Mouse (Mus musculus): ENCODE results near the gene Prss44. TPM values are rescaled to one million over a fixed set of nuclear protein-coding genes. Genes with fewer than 3 reads are reported as not detected.

Prss44 gene
- total RNA-seq, 1 experiment from 2014 or later = not detected

GRCm38 (mm10) chr9:110825426-110825825 lies 11.6 kb downstream of the Prss44 start:
- no peak for ATAC-seq (ENCODE audit: extremely low read depth, insufficient number of reproducible peaks, low FRiP score, poor library complexity, severe bottlenecking)

- 0 out of 2 replicates have a peak, but pooled peaks have one; percentile 6 for ATAC-seq (ENCODE audit: extremely low read depth, insufficient number of reproducible peaks, low FRiP score, poor library complexity, severe bottlenecking)
These were observed 12.0 kb downstream of the Prss44 start for GRCm38 (mm10) chr9:110825832-110826231.

GRCm38 (mm10) chr9:110826390-110826789 lies 12.6 kb downstream of the Prss44 start, which contains the start of gene Prss43:
Prss43 (plus strand) TSS chr9:110826690.
- ATAC-seq (ENCODE audit: extremely low read depth, insufficient number of reproducible peaks, low FRiP score, poor library complexity, severe bottlenecking) = no peak

- no peak for ATAC-seq (ENCODE audit: extremely low read depth, insufficient number of reproducible peaks, low FRiP score, poor library complexity, severe bottlenecking)
These were observed 19.2 kb downstream of the Prss44 start for GRCm38 (mm10) chr9:110833021-110833420.

GRCm38 (mm10) chr9:110834411-110834810 lies 20.6 kb downstream of the Prss44 start, which contains the start of gene Prss45:
Prss45 (plus strand) TSS chr9:110834588.
- ATAC-seq (ENCODE audit: extremely low read depth, insufficient number of reproducible peaks, low FRiP score, poor library complexity, severe bottlenecking) = no peak

GRCm38 (mm10) chr9:110834961-110835360 lies 21.2 kb downstream of the Prss44 start:
- no peak for ATAC-seq (ENCODE audit: extremely low read depth, insufficient number of reproducible peaks, low FRiP score, poor library complexity, severe bottlenecking)

DNA sequence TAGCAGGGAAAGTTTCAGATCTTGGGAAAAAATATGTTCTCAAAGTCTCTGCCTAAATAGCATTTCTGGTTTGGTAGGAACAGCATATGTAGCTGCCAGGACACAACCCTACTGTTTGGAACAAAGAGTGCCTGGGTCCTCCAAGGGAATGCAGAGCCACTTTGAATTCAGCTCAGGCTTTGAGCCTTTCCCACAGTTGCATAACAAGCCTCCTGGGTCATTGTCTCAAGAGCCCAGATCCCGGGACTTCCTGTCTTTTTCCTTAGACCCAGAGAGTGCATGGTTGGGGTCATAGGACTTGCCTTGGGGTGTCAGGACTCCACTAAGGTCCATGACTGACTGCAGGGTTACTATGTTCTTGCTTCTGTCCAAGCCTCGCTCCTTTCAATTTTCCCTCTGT lies 22.3 kb downstream of the Prss44 start:
- no peak for ATAC-seq (ENCODE audit: extremely low read depth, insufficient number of reproducible peaks, low FRiP score, poor library complexity, severe bottlenecking)

DNA sequence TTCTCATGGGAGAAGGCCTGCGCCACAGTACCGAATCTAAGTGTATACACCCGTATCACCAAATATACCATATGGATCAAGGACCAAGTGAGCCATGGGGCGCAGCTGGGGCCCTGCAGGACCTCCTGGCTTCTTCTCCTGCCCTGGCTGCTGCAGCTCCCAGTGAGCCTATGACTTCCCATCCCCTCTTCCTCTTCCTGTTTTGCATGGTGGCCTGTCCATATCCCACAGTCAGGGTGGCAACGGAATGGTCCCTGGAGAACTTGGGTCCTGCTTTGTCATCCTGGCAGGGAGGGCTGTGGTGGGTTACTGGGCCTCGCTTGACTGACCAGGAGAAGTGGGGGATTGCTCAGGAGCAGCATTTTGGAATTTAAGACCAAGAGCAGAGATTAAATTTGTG lies 27.1 kb downstream of the Prss44 start:
- ATAC-seq (ENCODE audit: extremely low read depth, insufficient number of reproducible peaks, low FRiP score, poor library complexity, severe bottlenecking) = no peak

DNA sequence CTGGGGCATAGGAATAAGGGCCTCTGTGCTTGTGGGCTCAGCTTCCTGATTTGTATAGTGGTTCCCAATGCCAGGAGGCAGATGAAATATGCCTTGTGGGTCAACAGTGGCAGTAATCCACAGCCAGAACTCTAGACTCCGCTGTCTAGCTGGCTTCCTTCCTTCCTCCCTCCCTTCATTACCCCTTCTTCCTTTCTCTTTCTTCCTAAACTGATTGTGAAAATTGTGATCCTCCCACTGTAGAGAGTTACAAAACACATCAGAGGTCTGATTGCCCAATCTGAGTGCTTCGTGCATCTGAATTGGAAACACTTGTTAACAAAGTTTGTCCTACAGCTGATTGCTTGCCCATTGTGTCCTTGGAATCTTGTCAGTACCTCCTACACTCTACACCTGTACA lies 27.6 kb downstream of the Prss44 start:
- no peak for ATAC-seq (ENCODE audit: extremely low read depth, insufficient number of reproducible peaks, low FRiP score, poor library complexity, severe bottlenecking)

- no peak for ATAC-seq (ENCODE audit: extremely low read depth, insufficient number of reproducible peaks, low FRiP score, poor library complexity, severe bottlenecking)
These were observed 30.4 kb downstream of the Prss44 start, which contains the start of gene Prss46 for GRCm38 (mm10) chr9:110844206-110844605. Prss46 (plus strand) TSS chr9:110844506.

- no peak for ATAC-seq (ENCODE audit: extremely low read depth, insufficient number of reproducible peaks, low FRiP score, poor library complexity, severe bottlenecking)
These were observed 35.4 kb downstream of the Prss44 start for GRCm38 (mm10) chr9:110849162-110849561.

GRCm38 (mm10) chr9:110855903-110856302 lies 42.1 kb downstream of the Prss44 start:
- ATAC-seq (ENCODE audit: extremely low read depth, insufficient number of reproducible peaks, low FRiP score, poor library complexity, severe bottlenecking) = no peak

- ATAC-seq (ENCODE audit: extremely low read depth, insufficient number of reproducible peaks, low FRiP score, poor library complexity, severe bottlenecking) = no peak
These were observed 43.1 kb downstream of the Prss44 start for GRCm38 (mm10) chr9:110856920-110857319.

GRCm38 (mm10) chr9:110857781-110858472 lies 44.1 kb downstream of the Prss44 start, which contains the start of gene Prss50:
Prss50 (plus strand) TSS chr9:110857967.
- no peak for ATAC-seq (ENCODE audit: extremely low read depth, insufficient number of reproducible peaks, low FRiP score, poor library complexity, severe bottlenecking)

DNA sequence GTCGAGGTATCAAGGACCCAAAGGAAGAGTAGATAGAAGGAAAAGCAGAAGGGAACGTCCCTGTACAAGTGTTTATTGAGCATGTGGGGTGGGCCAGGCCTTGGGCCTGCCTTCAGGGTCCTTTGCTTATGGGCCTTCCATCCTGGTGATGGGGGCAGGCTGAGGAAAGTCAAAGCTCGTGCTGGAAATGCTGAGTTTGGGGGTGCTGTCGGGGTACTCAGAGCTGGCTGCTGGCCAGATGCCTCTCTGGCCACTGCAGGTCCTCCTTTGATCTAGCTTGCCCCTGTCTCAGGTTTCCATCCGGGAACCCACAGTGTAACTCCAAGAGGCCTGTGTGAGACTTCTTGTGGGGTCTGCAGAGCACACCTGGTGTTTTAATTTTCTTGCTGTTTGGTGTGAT lies 44.7 kb downstream of the Prss44 start:
- ATAC-seq (ENCODE audit: extremely low read depth, insufficient number of reproducible peaks, low FRiP score, poor library complexity, severe bottlenecking) = no peak

- ATAC-seq (ENCODE audit: extremely low read depth, insufficient number of reproducible peaks, low FRiP score, poor library complexity, severe bottlenecking) = no peak
These were observed 45.3 kb downstream of the Prss44 start for GRCm38 (mm10) chr9:110858967-110859596.

DNA sequence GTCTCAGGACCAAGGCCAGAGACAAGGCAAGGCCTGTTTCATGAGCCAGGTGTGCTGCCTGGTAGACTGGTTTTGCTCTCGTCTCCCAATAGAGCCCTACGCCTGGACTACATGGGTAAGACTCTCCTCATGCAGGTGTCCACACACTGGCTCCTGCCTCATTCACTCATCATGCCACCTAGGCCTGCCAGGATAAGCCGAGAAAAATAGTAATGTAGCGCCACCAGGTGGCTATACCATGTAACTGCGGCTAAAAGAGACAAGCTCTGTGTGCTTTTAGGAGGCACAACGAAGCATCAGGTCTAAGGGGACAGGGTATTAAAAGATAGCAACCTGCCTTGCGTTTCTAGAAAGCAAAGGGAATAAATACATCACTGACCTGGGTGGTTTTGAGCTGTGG lies 57.2 kb downstream of the Prss44 start:
- no peak for ATAC-seq (ENCODE audit: extremely low read depth, insufficient number of reproducible peaks, low FRiP score, poor library complexity, severe bottlenecking)
